Mouse (Mus musculus) c-Kit-positive CD71-positive TER-119-positive erythroid progenitor cells, embryonic 14.5 days (primary cell): Measurements from ENCODE around the gene Chil3.
"Not testable (repeated sequence)": the region's sequence is repeated elsewhere in the genome, so short reads cannot be mapped to it uniquely, and the experiment has no call there.

Source experiments
- DNase-seq: peaks from one replicate; pipeline ENCODE4 v3.0.0-alpha.2; 2013; ENCODE audit warnings: low spot score

The Chil3 gene

DNA sequence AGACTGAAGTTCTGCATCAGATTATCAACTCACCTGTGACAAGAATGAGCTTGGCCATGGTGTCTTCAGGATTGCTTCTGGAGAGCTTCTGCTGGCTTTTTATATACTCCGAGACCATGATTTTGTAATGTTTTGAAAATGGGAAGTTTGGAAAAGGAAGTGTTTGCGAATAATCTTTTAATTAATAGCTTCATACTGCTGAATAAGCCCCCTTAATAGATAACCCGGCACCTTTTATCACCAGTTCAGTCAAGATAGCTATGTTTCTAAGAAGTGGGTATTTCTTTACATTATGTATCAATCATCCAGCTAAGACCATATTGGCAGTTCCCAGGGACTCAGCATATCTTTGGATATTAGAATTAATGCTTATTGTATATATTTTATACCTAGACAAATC, at the start of gene Chil3:
Gene Chil3 (minus strand): TSS at position 101 of the 400 bp plus-strand sequence.
- DNase-seq = no peak

GRCm38 (mm10) chr3:106198030-106198429, 30.7 kb upstream of the Chil3 start:
- not testable (repeated sequence) for DNase-seq

- not testable (repeated sequence) for DNase-seq
Measured at GRCm38 (mm10) chr3:106197246-106197645, 29.9 kb upstream of the Chil3 start.

- DNase-seq = no peak
Measured at GRCm38 (mm10) chr3:106196276-106196675, 28.9 kb upstream of the Chil3 start.

- no peak for DNase-seq
Measured at GRCm38 (mm10) chr3:106195486-106195885, 28.1 kb upstream of the Chil3 start.

GRCm38 (mm10) chr3:106187991-106188390, 20.6 kb upstream of the Chil3 start:
- DNase-seq = no peak

GRCm38 (mm10) chr3:106177509-106178189, 10.3 kb upstream of the Chil3 start:
- DNase-seq = no peak

DNA sequence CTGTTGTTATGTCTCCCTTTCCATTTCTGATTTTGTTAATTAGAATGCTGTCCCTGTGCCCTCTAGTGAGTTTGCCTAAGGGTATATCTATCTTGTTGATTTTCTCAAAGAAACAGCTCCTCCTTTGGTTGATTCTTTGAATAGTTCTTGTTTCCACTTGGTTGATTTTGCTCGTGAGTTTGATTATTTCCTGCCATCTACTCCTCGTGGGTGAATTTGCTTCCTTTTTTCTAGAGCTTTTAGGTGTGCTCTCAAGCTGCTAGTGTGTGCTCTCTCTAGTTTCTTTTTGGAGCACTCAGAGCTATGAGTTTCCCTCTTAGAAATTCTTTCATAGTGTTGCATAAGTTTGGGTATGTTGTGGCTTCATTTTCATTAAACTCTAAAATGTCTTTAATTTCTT, 7.6 kb upstream of the Chil3 start:
- not testable (repeated sequence) for DNase-seq

DNA sequence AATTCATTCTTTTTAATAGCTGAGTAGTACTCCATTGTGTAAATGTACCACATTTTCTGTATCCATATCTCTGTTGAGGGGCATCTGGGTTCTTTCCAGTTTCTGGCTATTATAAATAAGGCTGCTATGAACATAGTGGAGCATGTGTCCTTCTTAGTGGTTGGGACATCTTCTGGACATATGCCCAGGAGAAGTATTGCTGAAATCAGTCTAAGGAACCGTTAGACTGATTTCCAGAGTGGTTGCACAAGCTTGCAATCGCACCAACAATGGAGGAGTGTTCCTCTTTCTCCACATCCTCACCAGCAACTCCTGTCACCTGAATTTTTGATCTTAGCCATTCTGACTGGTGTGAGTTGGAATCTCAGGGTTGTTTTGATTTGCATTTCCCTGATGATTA, 5.1 kb upstream of the Chil3 start:
- not testable (repeated sequence) for DNase-seq

DNA sequence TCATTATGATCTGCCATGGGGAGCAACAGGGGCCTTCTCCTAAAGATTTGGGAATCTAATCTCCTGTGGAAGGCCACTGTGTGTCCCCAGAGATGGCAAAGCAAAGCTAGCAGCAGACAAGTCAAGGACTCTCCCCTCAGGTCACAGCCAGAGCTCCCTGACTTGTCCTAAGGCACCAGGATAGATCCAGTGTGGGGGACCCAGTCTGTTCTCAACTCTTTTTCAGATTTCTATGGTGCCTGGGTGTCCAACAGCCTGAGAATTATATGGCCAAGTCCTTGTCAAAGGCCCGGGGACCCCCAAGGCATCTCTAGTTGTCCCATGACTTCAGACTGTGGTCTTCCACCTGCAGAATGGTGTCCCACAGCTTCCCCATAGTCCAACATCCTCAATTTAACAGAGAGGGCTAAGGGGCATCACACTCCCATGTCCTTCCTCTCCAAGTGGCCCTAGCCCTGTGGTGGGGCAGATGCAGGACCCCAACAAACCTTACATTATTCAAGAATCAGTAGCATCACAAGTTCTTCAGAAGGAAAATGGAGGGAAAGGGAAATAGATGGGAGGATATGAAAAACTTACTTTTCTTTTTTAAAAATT, 3.9 kb upstream of the Chil3 start:
- DNase-seq = no peak

DNA sequence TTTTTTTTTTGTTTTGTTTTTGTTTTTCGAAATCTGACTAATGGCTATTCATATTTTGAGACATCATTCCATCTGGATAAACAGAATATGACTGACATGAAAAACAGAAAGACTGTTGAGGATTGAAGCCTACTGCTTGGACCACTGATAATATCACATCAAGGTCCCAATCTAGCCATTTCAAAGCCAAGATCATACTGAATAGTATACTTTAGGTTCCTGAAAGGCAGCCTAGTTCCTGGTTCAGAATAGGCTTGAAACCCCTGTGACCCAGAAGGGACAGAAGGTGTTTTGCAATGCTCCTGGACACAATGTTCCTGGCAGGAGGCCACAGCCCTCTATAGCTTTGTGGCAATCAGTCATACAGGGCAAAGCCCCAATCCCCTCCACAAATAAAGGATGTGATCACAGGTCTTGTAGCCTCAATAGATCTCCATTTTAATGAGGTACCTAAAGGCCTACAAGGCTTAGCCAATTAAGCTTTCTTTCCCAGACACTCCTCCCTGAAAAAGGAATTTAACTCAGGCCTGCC, 3.2 kb upstream of the Chil3 start:
- DNase-seq = no peak

DNA sequence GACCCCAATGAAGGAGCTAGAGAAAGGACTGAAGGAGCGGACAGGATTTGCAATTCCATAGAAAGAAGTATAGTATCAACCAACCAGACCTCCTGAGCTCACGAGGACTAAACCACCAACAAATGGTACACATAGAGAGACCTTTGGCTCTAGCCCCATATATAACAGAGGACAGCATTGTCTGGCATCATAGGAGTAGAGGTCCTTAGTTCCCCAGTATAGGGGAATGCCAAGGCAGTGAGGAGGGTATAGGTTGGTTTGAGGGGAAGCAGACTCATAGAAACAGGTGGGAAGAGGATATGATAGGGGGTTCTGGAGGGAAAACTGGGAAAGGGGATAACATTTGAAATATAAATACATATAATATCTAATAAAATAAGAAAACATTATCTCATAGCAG, 13.0 kb downstream of the Chil3 start:
- DNase-seq = no peak

GRCm38 (mm10) chr3:106144081-106144480, 23.3 kb downstream of the Chil3 start:
- no peak for DNase-seq

DNA sequence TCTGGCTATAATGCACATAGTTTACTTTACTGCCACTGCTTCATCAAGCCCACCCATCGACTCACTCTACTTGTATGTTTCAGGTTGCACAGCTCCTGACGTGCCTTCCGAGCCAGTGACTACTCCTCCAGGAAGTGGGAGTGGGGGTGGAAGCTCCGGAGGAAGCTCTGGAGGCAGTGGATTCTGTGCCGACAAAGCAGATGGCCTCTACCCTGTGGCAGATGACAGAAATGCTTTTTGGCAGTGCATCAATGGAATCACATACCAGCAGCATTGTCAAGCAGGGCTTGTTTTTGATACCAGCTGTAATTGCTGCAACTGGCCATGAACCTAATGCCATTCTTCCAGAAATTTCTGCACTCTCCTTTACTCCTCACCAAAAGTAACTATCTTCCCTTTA, 35.7 kb downstream of the Chil3 start:
- DNase-seq = no peak

DNA sequence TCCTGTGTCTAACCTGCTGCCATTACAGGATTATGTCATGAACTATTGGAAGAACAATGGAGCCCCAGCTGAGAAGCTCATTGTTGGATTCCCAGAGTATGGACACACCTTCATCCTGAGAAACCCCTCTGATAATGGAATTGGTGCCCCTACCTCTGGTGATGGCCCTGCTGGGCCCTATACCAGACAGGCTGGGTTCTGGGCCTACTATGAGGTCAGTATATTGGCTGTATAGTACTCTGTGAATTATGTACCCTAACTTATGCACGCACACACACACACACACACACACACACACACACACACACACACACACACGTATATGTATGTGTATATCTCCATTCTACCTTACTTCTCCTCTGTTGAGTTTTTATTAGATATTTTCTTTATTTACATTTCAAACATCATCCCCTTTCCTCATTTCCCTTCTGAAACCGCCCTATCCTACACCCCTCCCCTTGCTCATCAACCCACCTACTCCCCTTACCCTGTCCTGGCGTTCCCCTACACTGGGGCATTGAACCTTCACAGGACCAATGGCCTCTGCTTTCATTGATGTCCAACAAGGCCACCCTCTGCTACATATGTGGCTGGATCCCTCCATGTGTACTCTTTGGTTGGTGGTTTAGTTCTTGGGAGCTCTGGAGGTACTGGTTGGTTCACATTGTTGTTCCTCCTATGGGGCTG, 38.4 kb downstream of the Chil3 start:
- DNase-seq = no peak

- DNase-seq = no peak
Measured at GRCm38 (mm10) chr3:106126999-106127398, 40.4 kb downstream of the Chil3 start.

GRCm38 (mm10) chr3:106112929-106113328, 54.4 kb downstream of the Chil3 start, which contains the start of gene Chia1:
Gene Chia1, plus strand, starts transcription at chr3:106113229.
- DNase-seq = no peak
